Mouse (Mus musculus) CD4-positive, CD25-positive, alpha-beta regulatory T cell, adult 4 months (primary cell): Measurements from ENCODE around the gene Actl10. TPM values are rescaled to one million over a fixed set of nuclear protein-coding genes. Genes with fewer than 3 reads are reported as not detected.

Source experiments
- ATAC-seq: one replicate; pipeline ENCODE4 v1.8.0; 2017
- polyA plus RNA-seq, 2 experiments: library from polyadenylated mRNA; unstranded; fragments of 100-300 nt; shearing (Covaris generic); gene quantifications; one replicate each; pipeline ENCODE4 v1.2.1; 2017

The Actl10 gene
- polyA plus RNA-seq, 2 experiments from 2014 or later: not detected

GRCm38 (mm10) chr2:154552424-154552907 lies 890 bp downstream of the Actl10 start:
- peak; percentile 77 for ATAC-seq

DNA sequence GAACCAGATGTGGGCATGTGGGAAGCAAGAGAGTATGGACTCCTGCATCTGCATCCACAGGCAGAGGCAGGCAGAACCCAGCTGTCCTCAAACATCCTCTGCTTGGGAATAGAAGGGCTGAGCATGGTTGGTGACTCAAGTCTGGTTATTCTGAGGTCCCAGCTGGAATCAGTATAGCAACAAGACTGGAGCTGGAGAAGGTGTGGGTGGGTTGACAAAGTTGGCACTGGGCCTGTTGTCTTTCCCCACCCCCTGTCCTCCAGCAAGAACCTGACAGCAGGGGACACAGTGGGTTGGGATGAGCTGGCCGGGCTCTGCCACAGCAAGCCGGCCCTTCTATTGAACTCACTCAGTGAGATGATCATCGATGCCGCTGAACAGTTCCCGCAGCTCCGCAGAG lies 3.7 kb downstream of the Actl10 start:
- ATAC-seq: no peak

- no peak for ATAC-seq
Measured at GRCm38 (mm10) chr2:154557184-154557832, 5.7 kb downstream of the Actl10 start.

GRCm38 (mm10) chr2:154558264-154559039 lies 6.9 kb downstream of the Actl10 start, which contains the start of gene Necab3:
Necab3 (minus strand) TSS chr2:154558890.
- peak; percentile 63 for ATAC-seq

DNA sequence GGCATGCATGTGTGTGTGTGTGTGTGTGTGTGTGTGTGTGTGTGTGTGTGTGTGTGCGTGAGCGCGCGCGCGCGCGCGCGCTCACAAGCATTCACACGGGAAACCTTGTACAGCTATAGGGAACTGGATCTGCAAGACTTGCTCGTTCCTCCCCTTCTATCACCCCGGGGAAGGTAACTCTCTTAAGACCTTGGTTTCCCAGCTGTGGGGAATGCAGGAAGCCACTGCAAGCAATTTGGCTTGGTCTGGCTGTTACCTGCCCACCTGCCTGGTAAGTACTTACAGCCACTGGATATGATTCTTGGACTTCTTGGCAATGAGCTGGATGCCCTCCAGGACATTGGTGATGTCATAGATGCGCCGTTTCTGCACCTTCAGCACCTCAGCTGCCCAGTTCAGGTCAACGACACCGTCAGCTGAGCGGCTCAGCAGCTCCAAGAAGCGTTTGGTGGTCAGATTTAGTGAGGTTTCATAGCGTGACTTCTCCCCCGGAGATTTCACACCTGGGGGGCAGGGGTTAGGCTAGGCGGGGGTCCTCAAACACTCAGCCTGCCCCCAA lies 12.1 kb downstream of the Actl10 start:
- no peak for ATAC-seq

- ATAC-seq: no peak
Measured at GRCm38 (mm10) chr2:154565562-154565961, 14.0 kb downstream of the Actl10 start.

DNA sequence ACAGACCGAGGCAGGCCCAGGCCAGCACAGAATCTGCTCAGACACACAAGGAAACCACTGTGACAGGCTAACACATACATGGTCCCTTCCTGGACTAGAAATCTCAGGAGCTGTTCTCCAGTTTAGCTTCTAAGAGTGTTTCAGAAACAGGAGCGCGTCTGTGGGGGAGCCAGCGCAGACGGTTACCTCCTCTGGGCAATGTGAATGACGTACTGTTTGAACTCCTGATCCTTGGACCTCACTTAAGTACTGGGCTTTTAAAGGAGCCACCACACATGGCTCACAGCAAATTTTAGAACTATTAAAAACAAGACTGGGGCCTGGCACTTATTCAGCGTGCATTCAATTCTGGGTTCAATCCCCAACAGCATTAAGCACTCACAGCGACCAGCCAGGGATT lies 15.1 kb downstream of the Actl10 start:
- ATAC-seq: no peak

GRCm38 (mm10) chr2:154567766-154568165 lies 16.2 kb downstream of the Actl10 start:
- no peak for ATAC-seq

GRCm38 (mm10) chr2:154568329-154569070 lies 16.9 kb downstream of the Actl10 start:
- no peak for ATAC-seq

- peak; percentile 37 for ATAC-seq
Measured at GRCm38 (mm10) chr2:154569071-154569748, 17.6 kb downstream of the Actl10 start.

GRCm38 (mm10) chr2:154569836-154570286 lies 18.3 kb downstream of the Actl10 start, which contains the start of gene E2f1:
E2f1 (minus strand) TSS chr2:154569892.
- ATAC-seq: peak; percentile 94

- ATAC-seq: no peak
Measured at GRCm38 (mm10) chr2:154570666-154571065, 19.1 kb downstream of the Actl10 start.

GRCm38 (mm10) chr2:154571266-154571665 lies 19.7 kb downstream of the Actl10 start:
- ATAC-seq: no peak

GRCm38 (mm10) chr2:154571976-154572375 lies 20.4 kb downstream of the Actl10 start:
- no peak for ATAC-seq

DNA sequence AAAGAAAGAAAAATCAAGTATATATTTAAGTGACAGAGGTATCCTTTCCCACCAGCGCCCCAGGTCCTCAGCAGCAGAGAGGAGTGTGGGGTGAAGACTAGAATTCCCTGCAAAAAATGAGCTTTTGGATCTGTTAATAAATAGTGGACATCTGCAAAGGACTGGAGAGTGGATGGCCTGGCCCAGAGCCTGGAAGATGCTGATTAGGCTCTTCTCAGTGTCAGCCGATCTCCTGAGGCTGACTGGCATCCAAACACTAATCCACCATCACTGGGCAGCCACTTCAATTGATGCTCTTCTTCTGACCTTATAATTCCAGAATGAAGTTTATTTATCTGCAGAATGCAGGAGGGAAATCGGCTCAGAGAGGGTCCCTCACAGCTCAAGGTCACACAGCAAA lies 21.4 kb downstream of the Actl10 start:
- ATAC-seq: no peak

DNA sequence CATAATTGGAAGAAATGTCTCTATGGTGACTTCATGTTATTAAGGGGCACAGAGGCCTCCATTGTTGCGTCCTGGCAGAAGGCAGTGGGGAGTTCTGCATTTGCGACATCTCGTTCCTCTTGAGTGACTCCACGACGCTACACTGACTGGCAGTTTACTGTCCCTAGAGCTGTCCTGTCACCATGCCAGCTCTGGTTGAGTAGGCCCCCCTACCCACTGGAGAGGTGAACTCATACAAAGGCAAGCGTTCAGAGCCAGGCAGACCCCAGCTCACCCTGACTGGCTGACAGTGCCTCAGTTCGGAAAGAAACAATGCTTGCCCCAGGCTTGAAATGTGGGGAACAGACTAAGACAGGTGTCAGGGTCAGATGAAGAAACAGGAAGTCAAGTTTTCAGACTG lies 22.7 kb downstream of the Actl10 start:
- ATAC-seq: no peak

DNA sequence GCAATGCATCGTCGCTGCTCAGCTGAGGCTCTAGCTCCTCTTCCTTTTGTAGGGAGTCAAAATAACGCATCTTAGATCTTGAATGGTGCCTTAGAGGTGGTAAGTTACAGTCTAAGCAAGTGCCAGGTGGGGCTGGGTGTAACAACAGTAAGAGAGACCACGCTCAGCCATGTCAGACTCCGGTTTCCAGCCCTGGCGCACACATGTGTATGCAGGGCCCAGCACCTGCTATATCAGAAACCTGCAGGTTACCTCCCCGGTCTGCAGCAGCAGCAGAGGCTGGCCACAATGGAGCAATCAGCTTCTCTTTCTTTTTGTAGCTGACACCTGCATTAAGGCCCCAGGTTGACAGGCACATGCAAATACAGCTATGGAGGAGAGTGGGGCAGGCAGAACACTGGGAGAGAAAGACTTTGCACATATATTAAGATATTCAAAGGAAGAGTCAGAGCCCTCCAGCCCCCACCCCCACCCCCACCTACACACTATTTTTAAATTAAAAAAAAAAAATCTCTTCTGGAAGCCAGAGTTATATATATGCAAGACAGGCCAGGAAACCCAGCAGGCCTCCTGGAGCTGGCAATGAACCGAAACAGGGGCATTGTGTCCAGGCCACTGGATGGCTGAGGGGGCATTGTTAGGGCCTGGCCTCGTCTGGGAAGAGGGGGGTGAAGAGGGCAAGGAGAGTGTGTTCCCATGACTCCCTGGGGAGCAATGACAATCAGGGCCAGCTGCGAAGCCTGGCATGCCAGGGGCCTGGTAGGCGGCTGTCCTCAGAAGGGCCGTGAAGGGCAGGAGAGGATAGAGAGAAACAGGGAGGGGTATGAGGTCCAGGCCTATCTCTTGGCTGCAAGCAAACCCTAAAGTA lies 25.5 kb downstream of the Actl10 start:
- no peak for ATAC-seq

- no peak for ATAC-seq
Measured at GRCm38 (mm10) chr2:154577744-154578067, 26.1 kb downstream of the Actl10 start.

GRCm38 (mm10) chr2:154580586-154580985 lies 29.0 kb downstream of the Actl10 start:
- ATAC-seq: no peak

DNA sequence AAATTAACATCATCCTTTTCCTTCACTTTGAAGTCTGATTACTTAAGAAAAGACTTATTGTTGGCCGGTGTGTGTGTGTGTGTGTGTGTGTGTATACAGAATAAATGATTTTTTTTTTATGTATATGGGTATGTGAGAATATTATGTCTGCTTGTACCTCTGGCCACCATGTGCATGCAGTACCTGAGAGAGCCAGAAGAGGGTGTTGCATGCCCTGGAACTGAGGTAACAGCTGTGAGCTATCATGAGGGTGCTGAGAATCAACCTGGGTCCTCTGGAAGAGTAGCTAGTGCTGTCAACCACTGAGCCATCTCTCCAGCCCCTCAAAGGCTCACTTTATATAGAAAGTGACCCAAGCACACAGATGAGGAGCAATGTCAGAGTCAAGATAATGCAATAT lies 29.8 kb downstream of the Actl10 start:
- no peak for ATAC-seq
